Mouse (Mus musculus): ENCODE measurements around the gene Papss2.

Gene Papss2

DNA sequence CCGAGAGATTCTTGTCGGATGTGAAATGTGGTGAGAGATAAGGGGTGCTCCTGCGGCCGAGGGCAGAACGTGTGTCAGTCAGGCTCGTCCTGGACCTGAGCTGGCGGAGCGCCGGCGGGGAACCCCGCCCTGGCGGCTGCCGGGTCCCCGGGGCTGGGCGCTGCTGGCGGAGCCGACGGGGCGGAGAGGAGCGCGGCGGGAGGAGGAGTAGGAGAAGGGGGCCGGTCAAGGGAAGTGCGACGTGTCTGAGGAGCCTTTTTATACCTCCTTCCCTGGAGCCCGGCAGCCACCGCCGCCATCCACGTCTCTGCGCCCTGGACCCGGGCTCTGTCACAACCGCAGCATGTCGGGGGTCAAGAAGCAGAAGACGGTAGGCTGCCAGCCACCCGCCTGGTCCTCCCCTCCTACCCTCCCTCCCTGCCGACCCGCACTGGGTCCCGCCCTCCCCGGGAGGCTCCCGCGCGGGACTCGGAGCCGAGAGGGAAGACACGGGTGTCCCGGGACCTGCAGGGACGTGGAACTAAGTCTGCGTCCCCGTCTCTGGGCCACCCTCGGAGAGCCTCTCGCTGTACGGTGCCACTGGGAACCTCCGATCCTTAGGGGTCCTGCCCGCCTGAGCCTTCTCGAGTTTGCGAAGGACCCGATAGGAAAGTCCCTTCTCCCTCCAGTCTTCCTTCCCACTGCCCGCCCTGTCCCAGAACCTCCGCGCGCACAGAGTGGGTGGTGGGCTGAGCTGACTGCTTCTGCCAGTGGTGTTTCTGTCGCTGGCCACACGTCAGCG is at the start of gene Papss2:
Papss2 (plus strand) TSS at position 285 of the 781 bp plus-strand sequence.
- no peak for DNase-seq (ENCODE audit: low read depth, low spot score)

DNA sequence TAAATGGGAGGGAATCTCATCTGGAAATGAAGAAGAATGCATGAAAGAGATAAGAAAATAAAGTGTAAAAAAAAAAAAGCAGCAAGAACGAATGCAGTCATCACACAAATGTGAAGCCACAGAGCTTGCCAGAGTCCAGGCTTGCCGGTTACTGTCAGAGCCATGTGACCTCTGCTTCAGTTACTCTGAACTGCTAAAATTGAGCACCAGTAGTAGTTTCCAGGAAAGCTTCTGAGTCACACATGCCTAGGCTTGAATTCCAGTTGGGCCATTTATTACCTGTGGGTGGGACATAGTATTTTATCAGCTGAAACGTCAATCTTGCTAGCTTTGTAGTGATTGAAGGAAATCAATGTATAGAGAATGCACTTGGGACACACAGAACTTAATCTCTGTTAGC is 48.2 kb upstream of the Papss2 start:
- no peak for DNase-seq (ENCODE audit: low read depth, low spot score)

GRCm38 (mm10) chr19:32548202-32548601 is 47.4 kb upstream of the Papss2 start:
- no peak for DNase-seq (ENCODE audit: low read depth, low spot score)

DNA sequence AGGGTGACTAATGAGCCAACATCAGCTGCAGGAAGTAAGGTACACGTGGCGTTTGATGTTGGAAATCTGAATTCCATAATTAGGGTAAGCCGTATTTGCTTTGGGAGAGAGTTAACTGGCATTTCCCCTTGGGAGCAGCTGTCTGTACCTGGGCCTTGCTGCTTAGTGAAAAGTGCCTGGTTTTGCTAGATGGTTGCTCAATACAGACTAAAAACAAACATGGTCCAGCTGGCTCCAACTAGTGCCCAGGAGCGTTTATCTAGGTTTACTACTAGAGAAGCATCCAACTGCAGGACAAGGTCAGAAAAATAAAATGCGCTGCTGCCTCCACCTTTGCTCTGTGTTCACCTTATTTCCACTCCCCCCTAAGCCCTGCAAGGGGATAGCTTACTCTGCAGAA is 45.1 kb upstream of the Papss2 start:
- DNase-seq (ENCODE audit: low read depth, low spot score), result no peak

GRCm38 (mm10) chr19:32551442-32551841 is 44.1 kb upstream of the Papss2 start:
- no peak for DNase-seq (ENCODE audit: low read depth, low spot score)

- DNase-seq (ENCODE audit: low read depth, low spot score), result no peak
Observed at GRCm38 (mm10) chr19:32552106-32552505, 43.5 kb upstream of the Papss2 start.

- DNase-seq (ENCODE audit: low read depth, low spot score), result no peak
Observed at GRCm38 (mm10) chr19:32553310-32553709, 42.3 kb upstream of the Papss2 start.

DNA sequence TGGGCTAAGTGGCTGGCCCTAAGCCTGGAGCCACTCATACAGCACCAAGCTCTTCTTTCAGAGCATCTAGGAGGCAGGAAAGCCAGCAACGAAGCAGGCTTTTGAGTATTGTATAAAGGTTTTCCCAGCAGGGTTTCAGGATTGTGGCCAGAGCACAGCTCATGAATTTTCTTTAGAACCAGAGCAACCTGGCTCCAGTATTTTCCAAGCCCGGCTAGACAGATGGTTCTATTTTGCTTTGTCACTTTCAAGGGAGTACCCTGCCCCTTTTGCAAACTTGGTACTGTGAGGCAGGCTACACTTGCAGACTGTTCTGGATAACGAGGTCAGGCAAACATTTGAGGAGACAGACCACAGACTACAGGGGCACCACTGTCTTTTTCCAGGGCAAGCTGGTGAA is 40.3 kb upstream of the Papss2 start:
- DNase-seq (ENCODE audit: low read depth, low spot score), result no peak

DNA sequence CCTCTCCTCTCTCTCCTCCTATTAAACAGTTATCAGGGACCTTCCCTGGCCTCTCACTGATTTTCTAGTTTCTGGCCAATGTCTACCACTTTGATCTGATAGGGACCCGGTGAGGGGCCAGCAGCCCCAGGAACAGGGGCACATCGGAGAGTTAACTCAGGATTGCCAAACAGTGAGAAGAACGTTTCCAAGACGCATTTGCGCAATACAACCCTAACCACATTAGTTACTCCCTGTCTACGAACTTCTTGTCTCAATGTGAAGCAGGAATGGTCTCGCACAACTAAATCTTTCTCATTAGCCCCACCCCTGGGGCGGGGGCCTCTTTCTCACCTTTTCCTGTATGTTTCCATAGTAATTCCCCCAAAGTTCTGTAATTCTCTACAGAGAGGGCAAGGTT is 28.6 kb upstream of the Papss2 start:
- no peak for DNase-seq (ENCODE audit: low read depth, low spot score)

DNA sequence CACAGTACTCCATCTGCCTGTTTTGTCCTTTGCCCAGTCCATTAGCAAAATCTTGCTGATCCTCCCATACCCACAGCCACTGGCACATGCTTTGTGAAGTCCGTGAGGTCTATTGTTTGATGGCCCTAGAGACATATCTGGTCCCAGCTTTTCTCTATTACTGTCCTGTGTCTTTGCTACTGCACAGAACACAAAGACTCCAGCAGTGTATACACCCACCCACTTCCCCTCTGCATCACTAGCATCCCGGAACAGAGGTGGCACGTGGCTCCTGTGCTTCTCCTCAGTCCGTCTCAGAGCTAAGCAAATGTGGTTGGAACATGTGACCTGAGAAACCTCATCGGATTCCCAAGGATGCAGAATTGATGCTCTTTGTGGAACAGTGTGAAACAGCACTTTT is 28.1 kb upstream of the Papss2 start:
- DNase-seq (ENCODE audit: low read depth, low spot score), result no peak

DNA sequence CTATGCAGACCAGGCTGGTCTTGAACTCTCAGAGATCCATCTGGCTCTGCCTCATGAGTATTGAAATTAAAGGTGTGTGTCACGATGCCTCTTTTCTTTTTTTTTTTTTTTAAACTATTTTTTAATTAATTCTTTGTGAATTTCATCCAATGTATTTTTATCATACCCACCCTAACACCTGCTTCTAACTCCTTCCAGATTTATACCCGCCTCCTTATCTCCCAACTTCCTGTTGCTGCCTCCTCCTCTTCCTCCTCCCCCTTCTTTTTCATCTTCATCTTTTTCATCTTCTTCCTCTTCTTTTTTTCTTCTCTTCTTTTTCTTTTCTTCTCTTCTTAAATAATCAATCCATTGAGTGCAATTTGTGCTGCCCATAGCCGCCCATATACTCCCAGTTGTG is 27.1 kb upstream of the Papss2 start:
- DNase-seq (ENCODE audit: low read depth, low spot score), result no peak

DNA sequence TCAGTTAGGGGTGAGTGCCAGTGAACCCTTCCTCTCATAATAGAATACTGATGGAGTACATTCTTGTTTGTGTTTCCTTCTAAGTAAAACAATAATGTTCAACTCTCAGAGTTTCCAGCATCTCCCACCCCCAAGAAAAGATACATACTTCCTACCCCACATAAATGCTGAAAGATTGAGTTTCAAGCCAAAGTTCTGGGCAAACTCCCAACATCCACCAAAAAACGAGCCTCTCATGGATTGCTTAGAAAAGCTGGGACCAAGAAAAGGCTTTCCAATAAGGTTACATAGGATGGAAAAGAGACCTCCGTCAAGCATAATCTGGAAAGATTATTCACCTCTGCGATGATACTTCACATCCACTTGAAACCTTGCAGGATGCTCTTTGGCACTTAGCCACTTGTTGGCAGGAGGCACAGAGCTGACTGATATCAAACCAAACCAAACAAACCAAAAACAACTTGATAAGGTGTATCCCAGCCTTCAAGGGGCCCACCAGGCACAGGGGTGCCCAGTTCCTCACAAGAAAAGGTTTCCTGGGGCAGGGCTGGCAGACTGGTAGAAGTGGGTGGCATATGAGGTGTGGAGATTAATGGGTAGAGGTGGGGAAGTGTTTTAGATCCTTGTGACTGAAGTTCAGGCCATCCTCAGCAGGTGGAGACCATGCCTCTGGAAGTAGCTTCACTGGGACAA is 26.5 kb upstream of the Papss2 start:
- DNase-seq (ENCODE audit: low read depth, low spot score), result no peak

- DNase-seq (ENCODE audit: low read depth, low spot score), result no peak
Observed at GRCm38 (mm10) chr19:32569725-32570124, 25.9 kb upstream of the Papss2 start.

DNA sequence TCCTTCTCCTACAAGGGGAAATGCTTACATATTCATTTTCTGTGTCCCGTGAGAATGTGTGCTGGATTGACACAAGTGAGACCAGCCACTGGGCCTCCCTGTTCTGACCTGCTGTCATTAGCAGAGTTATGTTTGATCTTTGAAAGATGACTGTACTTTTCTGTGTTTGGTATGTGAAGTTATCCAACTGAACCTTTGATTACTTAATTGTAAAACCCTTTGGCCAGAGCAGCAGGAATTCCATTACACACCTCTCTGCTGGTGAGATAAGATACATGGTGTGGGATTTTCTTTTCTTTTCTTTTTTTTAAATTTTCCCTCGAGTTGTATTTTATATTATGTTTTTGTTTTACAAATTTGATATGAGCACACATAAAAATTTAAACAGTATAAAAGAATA is 23.4 kb upstream of the Papss2 start:
- no peak for DNase-seq (ENCODE audit: low read depth, low spot score)

GRCm38 (mm10) chr19:32573259-32573658 is 22.3 kb upstream of the Papss2 start:
- DNase-seq (ENCODE audit: low read depth, low spot score), result no peak

DNA sequence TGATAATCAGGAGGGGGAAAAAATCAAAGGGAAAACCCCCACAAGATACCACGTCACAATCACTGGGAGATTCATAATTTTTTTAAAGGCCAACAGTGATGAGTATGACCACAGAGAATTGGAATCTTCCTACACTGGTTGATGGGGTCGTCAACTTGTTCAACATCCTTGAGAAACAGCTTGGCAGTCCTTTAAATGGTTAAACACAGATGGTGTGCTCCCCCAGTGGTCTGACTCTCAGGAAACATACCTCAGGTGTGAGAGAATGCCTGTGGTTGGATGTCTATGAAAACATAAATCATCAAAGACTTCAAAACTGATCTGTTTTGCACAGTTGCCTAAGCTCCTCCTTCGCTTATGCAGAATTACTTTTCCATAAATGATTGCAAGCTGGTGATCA is 20.7 kb upstream of the Papss2 start:
- no peak for DNase-seq (ENCODE audit: low read depth, low spot score)

GRCm38 (mm10) chr19:32577749-32578148 is 17.8 kb upstream of the Papss2 start:
- DNase-seq (ENCODE audit: low read depth, low spot score), result no peak

- no peak for DNase-seq (ENCODE audit: low read depth, low spot score)
Observed at GRCm38 (mm10) chr19:32583091-32583766, 12.4 kb upstream of the Papss2 start.

DNA sequence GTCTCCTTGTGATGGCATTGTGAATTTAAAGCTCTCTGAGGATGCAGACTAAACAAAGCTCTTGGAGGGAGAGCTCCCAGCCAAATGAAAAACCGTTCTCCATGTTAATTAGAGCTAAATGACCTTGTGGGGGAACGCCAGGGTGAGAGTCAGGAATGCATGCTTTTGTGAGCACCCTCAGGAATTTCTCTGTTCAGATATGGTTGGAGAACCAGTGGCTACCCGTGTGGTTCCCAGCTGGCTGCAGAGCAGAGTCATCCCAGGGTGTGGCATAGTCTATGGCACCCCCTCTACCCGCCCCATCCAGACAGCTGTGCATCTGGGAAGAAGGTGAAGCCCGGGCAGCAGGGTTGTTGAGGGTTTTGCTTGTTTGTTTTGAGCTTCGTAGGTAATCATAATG is 7.9 kb upstream of the Papss2 start:
- no peak for DNase-seq (ENCODE audit: low read depth, low spot score)

- no peak for DNase-seq (ENCODE audit: low read depth, low spot score)
Observed at GRCm38 (mm10) chr19:32592749-32593148, 2.8 kb upstream of the Papss2 start.

GRCm38 (mm10) chr19:32593870-32594269 is 1.7 kb upstream of the Papss2 start:
- no peak for DNase-seq (ENCODE audit: low read depth, low spot score)

DNA sequence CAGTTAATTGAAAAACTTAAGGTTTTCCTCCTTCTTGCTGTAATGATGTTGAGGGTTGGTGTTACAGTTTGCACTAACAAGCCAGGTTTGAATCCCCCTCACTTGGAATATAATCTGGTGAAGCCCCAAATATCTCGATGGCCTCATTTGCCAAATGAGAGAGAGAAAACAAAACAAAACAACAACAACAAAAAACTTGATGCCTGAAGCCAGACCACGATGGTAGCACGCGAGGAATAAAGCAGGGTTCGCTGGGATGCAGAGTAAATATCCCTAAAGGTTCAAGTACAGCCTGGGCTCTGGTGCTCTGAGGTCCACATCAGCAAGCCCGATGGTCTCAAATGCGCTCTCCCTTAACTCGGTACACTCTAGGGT is 472 bp upstream of the Papss2 start:
- DNase-seq (ENCODE audit: low read depth, low spot score), result no peak

DNA sequence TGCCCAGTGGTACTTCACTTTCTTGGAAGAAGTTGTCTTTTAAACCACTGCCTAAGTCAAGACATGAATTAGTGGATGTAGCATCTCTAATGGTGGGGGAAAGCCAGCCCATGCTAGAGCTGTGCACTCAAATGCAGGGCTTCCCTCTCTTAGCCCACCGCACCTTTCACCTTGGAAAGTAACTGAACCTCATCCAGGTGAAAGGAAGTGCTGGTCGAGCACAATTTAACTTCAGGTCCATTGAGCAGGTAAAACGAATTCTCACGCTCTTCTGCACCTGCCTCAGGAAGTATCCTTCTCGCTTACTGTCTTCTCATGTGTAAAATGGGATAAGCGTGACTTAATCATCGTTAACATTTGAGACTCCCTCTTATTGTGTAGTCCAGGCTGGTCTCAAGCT is 3.4 kb downstream of the Papss2 start:
- DNase-seq (ENCODE audit: low read depth, low spot score), result no peak

Data from retina, adult 2 months (tissue).